Mouse (Mus musculus): ENCODE results near the gene Anapc13. TPM values are rescaled to one million over a fixed set of nuclear protein-coding genes. Genes with fewer than 3 reads are reported as not detected.

Gene Anapc13
- total RNA-seq, 2 experiments from 2014 or later = 84.6 to 96.5 TPM

DNA sequence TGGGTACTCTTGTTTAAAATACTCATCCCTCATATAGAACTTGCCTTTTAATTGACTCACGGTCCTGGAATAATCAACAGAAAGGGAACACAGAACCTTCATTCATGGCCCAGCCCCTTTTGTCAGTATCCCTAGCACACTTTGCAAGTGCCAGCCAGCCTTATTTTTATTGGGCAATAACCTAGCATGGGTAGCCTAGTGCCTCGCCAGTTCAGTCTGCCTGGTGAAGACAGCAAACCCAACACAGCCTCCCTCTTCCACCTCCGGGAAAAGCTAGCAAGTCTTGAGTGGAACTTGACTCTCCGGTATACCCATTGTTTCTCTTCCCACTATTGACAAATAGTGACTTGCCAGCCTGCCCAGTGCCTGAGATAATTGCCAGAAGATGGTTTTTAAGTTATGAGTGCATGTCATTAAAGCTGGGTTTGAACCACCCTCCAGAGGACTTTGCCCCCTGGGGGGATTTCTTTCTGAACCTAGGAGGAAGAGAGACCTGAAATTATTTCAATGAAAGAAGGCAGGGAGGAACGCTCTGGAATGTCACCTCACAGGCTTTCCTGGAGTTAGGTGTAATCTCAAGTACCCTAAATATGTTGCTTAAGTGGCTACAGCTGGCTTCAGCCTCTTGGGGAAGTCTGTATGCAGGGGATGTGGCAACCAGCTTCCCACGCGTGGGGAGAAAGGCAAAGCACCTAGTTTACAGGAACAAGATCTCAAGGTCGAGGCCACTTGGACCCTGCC is 30.4 kb downstream of the Anapc13 start:
- DNase-seq (ENCODE audit: low spot score in 2 of 2) = no peak
- intact Hi-C loops (cut with DNase I) = no loop called here

DNA sequence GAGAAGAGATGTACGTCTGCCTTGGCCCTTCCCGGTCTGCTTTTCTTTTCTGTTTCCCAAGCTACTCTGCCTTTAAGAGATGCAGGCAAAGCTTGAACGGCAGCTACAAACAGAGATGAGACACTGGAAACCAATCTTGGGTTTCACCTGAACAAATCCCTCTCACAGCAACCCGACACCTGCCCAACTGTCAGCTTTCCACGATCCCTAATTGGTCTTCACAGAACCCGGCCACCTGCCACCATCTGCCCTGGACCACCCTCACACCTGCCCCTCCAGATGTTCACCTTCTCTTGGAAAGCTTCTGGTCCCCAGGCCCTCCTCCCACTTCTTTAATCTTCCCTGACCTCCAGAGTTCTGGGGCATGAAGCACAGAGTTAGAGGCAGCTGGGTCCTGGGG is 42.0 kb downstream of the Anapc13 start:
- no peak for DNase-seq (ENCODE audit: low spot score in 2 of 2)
- intact Hi-C loops (cut with DNase I) = no loop called here

DNA sequence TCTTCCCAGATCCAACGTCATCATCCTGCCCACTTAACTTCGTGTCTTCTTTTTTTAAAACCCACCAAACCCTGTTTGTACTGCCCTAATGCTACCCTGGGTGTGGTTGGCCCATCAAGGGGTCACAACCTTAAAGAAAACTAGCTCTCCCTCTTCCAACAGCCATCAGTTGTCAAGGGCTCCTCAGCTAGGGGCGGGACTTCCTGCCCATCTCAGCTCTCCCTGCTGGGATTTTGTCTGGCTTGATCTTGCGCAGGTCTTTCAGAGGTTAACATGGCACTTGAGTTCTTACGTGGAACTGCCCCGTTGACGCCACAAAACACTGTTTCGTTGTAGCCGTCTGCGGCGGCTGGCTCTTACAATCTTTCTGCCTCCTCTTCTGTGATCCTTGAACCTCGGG is 42.8 kb downstream of the Anapc13 start:
- no peak for DNase-seq (ENCODE audit: low spot score in 2 of 2)
- intact Hi-C loops (cut with DNase I) = no loop called here

DNA sequence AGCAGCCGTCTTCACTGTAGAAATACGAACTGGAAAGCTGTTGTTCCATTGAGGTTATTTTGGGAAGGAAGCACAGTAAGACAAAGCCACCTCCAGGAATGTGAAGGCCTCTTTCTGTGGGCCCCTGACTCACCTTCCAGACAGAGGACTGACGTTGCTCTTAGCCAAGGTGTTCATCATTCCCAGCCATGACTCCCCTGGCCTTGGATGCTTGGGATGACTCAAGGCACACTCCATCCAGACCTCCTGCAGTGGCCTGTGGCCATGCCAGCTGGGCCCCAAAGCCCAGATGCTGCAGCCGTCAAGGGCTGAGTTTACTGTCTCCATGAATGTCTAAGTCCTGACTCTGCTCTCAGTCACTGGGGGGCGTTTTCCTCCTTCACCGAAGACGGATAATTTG is 47.3 kb downstream of the Anapc13 start:
- intact Hi-C loops (cut with DNase I) = no loop called here
- DNase-seq (ENCODE audit: low spot score in 2 of 2) = no peak

DNA sequence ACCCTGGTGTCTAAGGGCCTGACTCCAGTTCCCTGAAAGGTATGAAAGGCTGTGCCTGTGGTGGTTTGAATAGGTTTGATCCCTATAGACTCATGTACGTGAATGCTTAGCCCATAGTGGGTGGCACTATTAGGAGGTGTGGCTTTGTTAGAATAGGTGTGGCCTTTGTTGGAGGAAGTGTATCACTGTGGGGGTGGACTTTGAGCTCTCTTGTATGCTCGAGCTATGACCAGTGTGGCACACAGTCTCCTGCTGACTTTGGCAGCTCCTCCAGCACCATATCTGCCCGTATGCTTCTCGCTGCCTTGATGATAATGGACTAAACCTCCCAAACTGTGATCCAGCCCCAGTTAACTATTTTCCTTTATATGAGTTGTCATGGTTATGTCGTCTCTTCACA is 49.8 kb downstream of the Anapc13 start:
- no peak for DNase-seq (ENCODE audit: low spot score in 2 of 2)
- intact Hi-C loops (cut with DNase I) = no loop called here

DNA sequence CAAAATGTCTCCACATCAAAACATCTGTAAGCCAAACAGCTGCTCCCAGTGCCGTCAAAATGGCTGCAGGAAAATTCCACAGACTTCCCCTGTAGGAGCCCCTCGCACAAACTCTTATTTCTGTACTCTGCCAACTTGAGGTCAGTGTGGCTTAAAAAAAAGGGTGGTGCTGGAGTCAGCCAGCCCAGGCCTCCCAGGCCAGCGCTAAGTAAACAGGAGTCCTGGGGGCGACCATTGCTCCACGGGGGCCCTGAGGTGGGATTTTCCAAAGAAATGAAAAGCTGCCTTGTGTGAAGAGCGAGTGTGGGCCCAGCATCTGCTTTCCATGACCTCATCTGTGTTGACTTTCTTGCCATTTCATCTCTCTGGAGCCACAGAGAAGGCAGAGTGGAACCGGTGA is 55.4 kb downstream of the Anapc13 start:
- intact Hi-C loops (cut with DNase I) = no loop called here
- no peak for DNase-seq (ENCODE audit: low spot score in 2 of 2)

Other genes with a start within 250 kb of the Anapc13 start
- 1 to 10 TPM; 3.1 to 3.9 TPM for gene Ky, start 120.5 kb upstream of the Anapc13 start, total RNA-seq (2021)
- 10 to 100 TPM; 23.7 to 25.1 TPM for gene Cep63, start 238 bp downstream of the Anapc13 start, total RNA-seq (2021)
- 10 to 100 TPM; 16.7 to 19.5 TPM for gene Amotl2, start 90.4 kb downstream of the Anapc13 start, total RNA-seq (2021)
- gene Ryk, start 208.6 kb downstream of the Anapc13 start, total RNA-seq (2021) = 10 to 100 TPM; 28.1 to 31.6 TPM